Mouse (Mus musculus) E14TG2a.4 (cell line): ENCODE results near the gene Timm8a1.

ENCODE experiments used
- CTCF ChIP-seq: conservative IDR thresholded peaks from 2 replicates; pipeline ENCODE4 v1.5.1; 2014; ENCODE audit warnings: low read length
- NANOG ChIP-seq: IDR thresholded peaks from 2 replicates; pipeline ENCODE4 v1.6.1; 2014; ENCODE audit warnings: borderline replicate concordance, low read length, mixed read lengths
- POU5F1 ChIP-seq: IDR thresholded peaks from 2 replicates; pipeline ENCODE4 v1.6.1; 2014; ENCODE audit warnings: low read length, borderline replicate concordance

DNA sequence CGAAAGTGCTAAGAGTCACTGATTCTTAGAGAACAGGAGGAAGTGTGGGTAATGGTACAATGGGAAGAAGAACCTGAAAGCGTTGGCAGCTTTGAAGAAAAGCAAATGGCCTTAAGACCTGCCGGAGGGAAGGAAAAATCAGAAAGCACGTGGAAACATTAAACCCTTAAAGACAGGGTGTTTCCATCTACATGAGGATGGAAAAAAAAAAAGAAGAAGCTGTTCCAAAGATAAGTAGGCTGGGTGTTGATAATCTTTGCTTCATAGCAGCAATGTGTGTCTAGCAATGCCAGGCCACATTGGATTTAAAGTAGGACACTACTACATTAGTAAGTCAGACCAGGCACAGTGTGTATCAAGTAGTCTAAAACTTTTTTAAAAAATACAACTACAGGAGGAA, 16.4 kb downstream of the Timm8a1 start:
- TF ChIP-seq CTCF, result no peak
- TF ChIP-seq POU5F1, result no peak
- TF ChIP-seq NANOG, result no peak
